Mouse (Mus musculus) WW6 (cell line): Measurements from ENCODE around the gene Shc1.

Experiments
- DNase-seq: peaks from one replicate; pipeline ENCODE4 v3.0.0-alpha.2; 2013; ENCODE audit warnings: low read depth, low spot score

Gene Shc1

GRCm38 (mm10) chr3:89418170-89418860, at the start of gene Shc1, which contains the start of gene Cks1b:
Shc1 (plus strand) TSS chr3:89418443.
Cks1b (minus strand) TSS chr3:89418383.
- DNase-seq: peak; percentile 98

GRCm38 (mm10) chr3:89373581-89374231, 44.5 kb upstream of the Shc1 start:
- DNase-seq: no peak

- DNase-seq: no peak
Observed at GRCm38 (mm10) chr3:89377831-89378230, 40.4 kb upstream of the Shc1 start.

DNA sequence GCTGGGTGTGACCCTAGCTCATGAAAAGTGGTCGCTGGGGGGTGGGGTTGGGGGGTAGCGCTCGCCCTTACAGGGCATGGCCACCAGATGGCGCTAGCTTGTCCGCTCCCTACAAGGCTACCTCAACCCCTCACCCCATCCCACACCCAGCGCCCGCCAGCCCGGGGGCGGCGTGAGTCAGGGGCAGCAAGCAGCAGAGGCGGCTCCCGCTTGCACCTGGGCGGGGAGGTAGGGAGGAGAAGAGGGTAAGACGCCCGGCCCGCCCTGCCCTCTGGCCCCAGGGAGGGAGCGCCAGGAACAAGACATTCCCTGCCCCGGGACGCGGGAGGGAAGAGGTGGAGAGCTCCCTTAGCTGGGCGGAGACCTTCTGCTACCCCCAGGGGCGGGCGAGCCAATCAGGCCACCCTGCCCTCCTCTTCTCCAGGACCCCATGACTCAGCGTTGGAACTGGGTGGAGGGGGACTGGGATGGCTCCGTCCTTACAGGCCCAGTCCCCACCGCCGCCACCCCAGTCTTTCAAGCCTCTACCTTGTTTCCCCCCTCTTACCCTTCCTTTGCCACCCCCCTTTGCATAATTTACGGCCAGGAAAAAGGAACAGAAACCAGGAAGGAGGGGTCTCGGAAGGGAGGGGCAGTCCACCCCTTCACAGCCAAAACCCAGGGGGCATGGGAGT, 39.7 kb upstream of the Shc1 start:
- DNase-seq: peak; percentile 88

- DNase-seq: no peak
Observed at GRCm38 (mm10) chr3:89379388-89380131, 38.7 kb upstream of the Shc1 start.

DNA sequence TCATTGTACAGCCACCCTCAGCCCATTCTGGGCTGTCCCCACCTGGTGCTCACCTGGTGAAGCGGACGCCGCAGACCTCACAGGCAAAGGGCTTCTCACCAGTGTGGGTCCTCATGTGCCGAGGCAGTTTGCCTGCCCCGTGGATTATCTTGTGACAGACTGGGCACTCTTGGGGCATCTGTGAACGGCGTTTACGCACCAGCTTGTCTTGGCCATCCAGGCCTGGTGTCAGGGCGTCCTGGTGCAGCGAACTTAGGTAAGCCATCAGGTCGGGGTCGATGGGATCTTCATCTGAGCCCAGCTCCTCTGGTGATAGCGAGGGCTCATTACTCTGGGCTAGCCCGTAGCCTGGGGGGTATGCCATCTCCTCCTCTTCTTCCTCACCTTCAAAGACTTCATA, 38.0 kb upstream of the Shc1 start:
- DNase-seq: no peak

DNA sequence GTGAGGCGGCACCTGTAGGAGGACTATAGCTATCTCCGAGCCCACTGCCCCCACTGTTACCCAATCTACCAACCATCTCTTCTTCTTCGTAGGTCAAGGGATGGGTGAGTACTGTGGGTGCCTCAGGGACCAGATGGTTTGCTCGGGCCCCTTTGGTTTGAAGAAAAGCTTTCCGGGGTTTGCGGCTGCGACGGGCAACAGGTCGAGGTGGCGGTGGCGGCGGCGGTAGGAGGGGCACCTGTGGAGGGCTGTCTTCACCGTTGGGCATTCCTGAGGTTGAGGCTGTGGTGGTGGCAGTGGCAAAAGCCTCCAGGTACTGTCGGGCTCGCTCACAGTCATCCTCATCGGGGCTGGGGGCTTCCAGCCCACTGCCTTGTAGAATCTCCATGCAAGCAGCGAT, 37.5 kb upstream of the Shc1 start:
- DNase-seq: no peak

DNA sequence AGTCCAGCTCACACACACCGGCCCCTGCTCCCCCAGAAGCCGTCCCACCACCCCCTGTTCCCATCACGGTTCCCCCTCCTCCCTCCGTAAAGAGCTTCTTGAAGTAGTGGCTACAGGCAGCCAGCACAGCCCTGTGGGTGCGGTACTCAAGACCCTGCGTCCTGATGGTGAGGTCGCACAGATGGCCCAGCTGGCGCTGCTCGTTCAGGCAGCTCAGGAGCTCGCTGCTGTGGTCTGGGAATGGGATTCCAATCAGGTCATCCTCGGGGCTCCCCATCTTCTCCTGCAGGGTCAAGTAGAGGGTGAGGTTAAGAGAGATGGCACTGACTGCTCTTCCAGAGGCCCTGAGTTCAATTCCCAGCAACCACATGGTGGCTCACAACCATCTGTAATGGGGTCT, 37.0 kb upstream of the Shc1 start:
- DNase-seq: no peak

GRCm38 (mm10) chr3:89382033-89382882, 36.0 kb upstream of the Shc1 start:
- DNase-seq: no peak

- no peak for DNase-seq
Observed at GRCm38 (mm10) chr3:89382950-89383349, 35.3 kb upstream of the Shc1 start.

DNA sequence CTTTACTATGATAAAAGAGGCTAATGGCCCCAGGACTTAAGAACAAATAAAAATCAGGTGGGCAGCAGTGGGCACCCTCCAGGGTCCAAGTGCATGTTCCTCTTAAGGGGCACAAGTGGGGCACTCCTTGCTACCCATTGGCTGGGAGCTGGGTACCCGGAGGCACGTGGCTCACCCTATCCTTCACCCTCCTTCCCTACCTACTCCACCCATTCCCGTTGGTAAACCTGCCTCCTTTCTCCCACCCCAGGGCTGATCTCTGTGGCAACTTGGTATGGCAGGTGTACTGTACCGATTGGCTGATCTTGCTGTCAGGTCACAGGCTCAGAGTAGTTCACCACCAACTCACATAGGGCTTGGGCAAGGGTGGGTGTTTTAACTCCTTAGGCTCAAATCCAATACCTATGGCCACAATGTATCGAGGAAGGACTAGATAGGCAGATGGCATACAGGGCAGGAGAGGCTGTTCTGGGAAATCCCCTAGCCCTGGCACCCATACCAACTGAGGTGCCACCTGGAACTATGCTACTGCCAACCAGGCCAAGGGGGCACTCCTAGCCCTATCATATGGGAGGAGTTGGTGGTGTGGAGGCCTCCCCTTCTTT, 34.5 kb upstream of the Shc1 start:
- DNase-seq: no peak

- DNase-seq: no peak
Observed at GRCm38 (mm10) chr3:89384331-89385076, 33.7 kb upstream of the Shc1 start.

GRCm38 (mm10) chr3:89385451-89385850, 32.8 kb upstream of the Shc1 start:
- DNase-seq: no peak

GRCm38 (mm10) chr3:89386438-89387420, 31.5 kb upstream of the Shc1 start:
- no peak for DNase-seq

- DNase-seq: no peak
Observed at GRCm38 (mm10) chr3:89387632-89388031, 30.6 kb upstream of the Shc1 start.

DNA sequence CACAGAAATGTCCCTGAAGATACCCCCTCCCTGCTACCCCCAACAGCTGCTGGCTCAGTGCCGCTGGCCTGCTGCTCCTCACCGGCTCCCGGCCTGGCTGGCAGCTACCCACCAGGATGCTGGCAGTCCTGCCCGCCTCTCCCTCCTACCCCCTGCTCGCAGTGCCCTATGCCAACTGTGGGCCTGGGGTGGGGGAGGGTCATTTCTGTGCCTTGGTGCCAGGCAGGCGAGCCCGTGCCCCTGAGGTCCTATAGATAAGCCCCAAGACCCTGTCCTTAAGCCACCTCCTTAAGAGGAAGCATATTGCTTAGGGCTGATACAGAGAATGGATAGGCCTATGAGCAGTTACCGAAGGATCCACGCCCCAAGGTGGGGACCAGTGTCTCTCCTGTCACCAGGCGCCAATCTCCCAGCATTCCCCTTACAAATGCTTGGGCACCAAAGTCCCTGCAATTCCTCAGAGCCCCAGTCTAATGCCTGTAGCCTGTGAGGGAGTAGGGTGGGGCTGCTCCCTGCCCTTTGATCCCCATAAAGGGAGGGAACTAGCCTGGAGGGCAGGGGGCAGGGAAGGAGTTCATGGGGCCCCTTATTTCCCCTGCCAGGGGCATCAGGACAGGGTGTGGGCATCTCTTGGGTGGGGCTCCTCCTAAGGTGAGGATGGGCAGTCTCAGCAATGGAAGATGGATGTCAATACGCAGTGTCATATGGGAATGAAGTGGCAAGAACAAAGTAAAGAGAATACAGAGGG, 29.9 kb upstream of the Shc1 start:
- DNase-seq: no peak

DNA sequence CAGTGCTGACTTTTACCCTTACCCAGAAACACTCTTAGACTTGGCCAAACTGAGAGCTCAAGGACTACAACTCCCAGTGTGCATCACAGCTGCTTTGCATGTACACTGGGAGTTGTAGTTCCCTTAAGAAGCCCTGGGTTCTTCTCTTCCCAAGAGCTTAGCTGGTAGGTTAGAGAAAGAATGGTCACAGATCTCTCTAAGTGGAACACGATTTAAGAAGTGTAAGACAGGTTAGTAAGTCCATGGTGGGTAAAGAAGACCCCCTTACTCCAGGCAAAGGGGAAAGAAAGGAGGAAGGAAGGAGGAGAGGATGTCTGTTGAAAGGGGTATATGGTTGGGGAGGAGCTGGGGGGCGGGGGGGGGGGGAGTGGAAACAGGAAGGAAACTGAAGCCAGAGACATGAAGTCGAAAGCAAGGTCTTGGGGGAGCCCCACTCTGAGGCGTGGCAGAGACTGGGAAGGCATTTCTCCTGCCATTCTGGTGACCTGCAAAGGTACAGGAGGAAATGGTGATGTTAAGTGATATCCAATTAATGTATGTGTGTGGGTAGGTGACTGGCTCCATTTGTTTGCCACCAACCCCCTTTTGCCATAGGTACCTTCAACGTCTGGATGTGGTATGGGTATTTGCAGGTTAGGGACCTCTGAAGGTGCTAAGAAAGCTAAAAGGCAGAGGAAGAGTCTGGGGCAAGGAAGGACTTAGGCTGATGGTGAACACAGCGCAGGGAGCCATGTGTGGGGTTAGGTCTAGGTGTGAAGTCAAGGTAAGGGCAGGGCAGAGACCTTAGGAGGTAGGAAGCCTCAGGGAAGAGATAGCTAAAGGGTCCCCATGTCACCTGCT, 29.1 kb upstream of the Shc1 start:
- DNase-seq: no peak
